Mouse (Mus musculus) embryonic facial prominence, embryonic 11.5 days (tissue): ENCODE results near the gene Prps1. TPM values are rescaled to one million over a fixed set of nuclear protein-coding genes. Genes with fewer than 3 reads are reported as not detected.
"Not testable (repeated sequence)": the region's sequence is repeated elsewhere in the genome, so short reads cannot be mapped to it uniquely, and the experiment has no call there.

Source experiments
- ATAC-seq: fragments of 200-750 bp; cut with Nextera tagmentation; replicated peaks from 2 replicates; pipeline ENCODE4 v1.8.0; 2017; ENCODE audit warnings: low read depth; ENCODE audit not compliant: insufficient number of reproducible peaks, low FRiP score, low TSS enrichment
- DNase-seq: peaks from one replicate; pipeline ENCODE4 v3.0.0-alpha.2; 2015; ENCODE audit warnings: low spot score
- H3K27ac ChIP-seq: fragments of 300-500 bp; sonication (generic); replicated peaks from 2 replicates; pipeline ENCODE4 v1.5.1; 2014; ENCODE audit warnings: mild to moderate bottlenecking, low read depth, low read length, control low read depth
- H3K27me3 ChIP-seq: fragments of 300-500 bp; sonication (generic); 2 replicates; pipeline ENCODE4 v1.6.1; 2014; ENCODE audit warnings: mild to moderate bottlenecking, low read length, moderate library complexity, mixed read lengths; ENCODE audit not compliant: control insufficient read depth, insufficient read depth
- H3K36me3 ChIP-seq: fragments of 300-500 bp; sonication (generic); replicated peaks from 2 replicates; pipeline ENCODE4 v1.6.1; 2014; ENCODE audit warnings: low read depth, mild to moderate bottlenecking, low read length, moderate library complexity, mixed read lengths; ENCODE audit not compliant: control insufficient read depth, insufficient read depth
- H3K4me1 ChIP-seq: fragments of 300-500 bp; sonication (generic); 2 replicates; pipeline ENCODE4 v1.6.1; 2014; ENCODE audit warnings: low read length, mixed read lengths; ENCODE audit not compliant: control insufficient read depth, insufficient read depth
- H3K4me2 ChIP-seq: fragments of 300-500 bp; sonication (generic); 2 replicates; pipeline ENCODE4 v1.6.1; 2014; ENCODE audit warnings: low read depth, mild to moderate bottlenecking, control low read depth, low read length, moderate library complexity
- H3K4me3 ChIP-seq: fragments of 300-500 bp; sonication (generic); 2 replicates; pipeline ENCODE4 v1.5.1; 2014; ENCODE audit warnings: low read depth, low read length, control low read depth
- H3K9ac ChIP-seq: fragments of 300-500 bp; sonication (generic); replicated peaks from 2 replicates; pipeline ENCODE4 v1.6.1; 2014; ENCODE audit warnings: mild to moderate bottlenecking, control low read depth, low read length
- H3K9me3 ChIP-seq: fragments of 300-500 bp; sonication (generic); replicated peaks from 2 replicates; pipeline ENCODE4 v1.6.1; 2016; ENCODE audit warnings: mild to moderate bottlenecking, low read length, inconsistent platforms, mixed read lengths; ENCODE audit not compliant: control insufficient read depth
- WGBS: fragments of 180-500 bp; shearing (Covaris S2); extraction: QIAGEN DNeasy Blood & Tissue Kit; methylation state at CpG from one replicate; pipeline ENCODE4 v1.1.7; 2014; 5-methylcytosine and 5-hydroxymethylcytosine counted together
- polyA plus RNA-seq: library from polyadenylated mRNA; unstranded; fragments of >200 nt; fragmentation: Nextera tagmentation; extraction: Ambion mirVana; gene quantifications from 2 replicates; pipeline ENCODE4 v1.2.1, GENCODE M21; 2014

Gene Prps1
- polyA plus RNA-seq, 1 experiment from 2014 or later, result 88.4 TPM

- H3K36me3 ChIP-seq, result no peaks in the 10 kb centered on the region
These were observed 47.5 kb downstream of the Prps1 start for GRCm38 (mm10) chrX:140503905-140504304.

GRCm38 (mm10) chrX:140505497-140506238 is 49.3 kb downstream of the Prps1 start:
- H3K27ac ChIP-seq, result no peak overlapping the region
- H3K27me3 ChIP-seq, result no peaks in the 10 kb centered on the region
- H3K9ac ChIP-seq, result no peak overlapping the region
- WGBS, result 56% methylated on average over 15 of the region's 15 CpGs
- H3K9me3 ChIP-seq, result no peaks in the 10 kb centered on the region
- no peak overlapping the region for H3K4me2 ChIP-seq
- no peak overlapping the region for H3K4me3 ChIP-seq
- ATAC-seq, result no peak
- no peaks in the 10 kb centered on the region for H3K36me3 ChIP-seq
- no peak for DNase-seq
- H3K4me1 ChIP-seq, result no peaks in the 10 kb centered on the region

More at GRCm38 (mm10) chrX:140503905-140504304, 47.5 kb downstream of the Prps1 start:
- no peak overlapping the region for H3K4me2 ChIP-seq
- peak; percentile 80 for DNase-seq
- H3K4me1 ChIP-seq, result no peaks in the 10 kb centered on the region
- no peaks in the 10 kb centered on the region for H3K9me3 ChIP-seq
- no peak overlapping the region for H3K27ac ChIP-seq
- H3K9ac ChIP-seq, result no peak overlapping the region
- WGBS, result 19% methylated on average over 7 of the region's 7 CpGs
- ATAC-seq, result no peak; the same call in 1 of the 2 replicates
- no peak overlapping the region for H3K4me3 ChIP-seq
- H3K27me3 ChIP-seq, result no peaks in the 10 kb centered on the region

- H3K9ac ChIP-seq, result no peak overlapping the region
- no peak overlapping the region for H3K4me2 ChIP-seq
- ATAC-seq (no peak), DNase-seq (no peak)
- H3K27me3 ChIP-seq, result peaks cover 7% of the 10 kb centered on the region; the same call in 1 of the 2 replicates
- H3K4me3 ChIP-seq, result no peak overlapping the region
- H3K36me3 ChIP-seq, result no peaks in the 10 kb centered on the region
- H3K4me1 ChIP-seq, result no peaks in the 10 kb centered on the region
- no peak overlapping the region for H3K27ac ChIP-seq
- H3K9me3 ChIP-seq, result no peaks in the 10 kb centered on the region
- 84% methylated on average over 6 of the region's 6 CpGs for WGBS
These were observed 50.2 kb downstream of the Prps1 start for GRCm38 (mm10) chrX:140506436-140507180.

DNA sequence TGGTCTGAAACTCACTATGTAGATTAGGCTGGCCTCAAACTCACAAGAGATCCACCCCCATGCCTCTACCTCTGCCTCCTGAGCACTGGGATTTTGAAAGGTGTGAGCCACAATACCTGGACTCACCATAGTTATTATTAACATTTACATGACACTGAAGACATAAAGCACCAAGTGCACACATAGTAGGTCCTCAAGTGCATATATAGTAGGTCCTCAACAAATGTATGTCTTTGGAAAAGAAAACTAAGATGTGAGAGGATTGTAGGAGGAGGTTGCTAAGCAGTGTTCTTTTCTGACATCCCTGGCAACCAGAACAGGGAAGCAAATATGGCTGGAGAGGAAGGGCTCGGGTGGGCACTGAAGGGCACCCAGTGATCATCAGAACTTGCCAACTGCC is 51.0 kb downstream of the Prps1 start:
- DNase-seq (no peak), ATAC-seq (no peak)
- no peaks in the 10 kb centered on the region for H3K4me1 ChIP-seq
- H3K27me3 ChIP-seq, result peaks cover 7% of the 10 kb centered on the region; the same call in 1 of the 2 replicates
- 75% methylated on average over 1 of the region's 1 CpGs for WGBS
- H3K4me2 ChIP-seq, result no peak overlapping the region
- no peaks in the 10 kb centered on the region for H3K36me3 ChIP-seq
- H3K27ac ChIP-seq, result no peak overlapping the region
- no peak overlapping the region for H3K9ac ChIP-seq
- no peaks in the 10 kb centered on the region for H3K9me3 ChIP-seq
- H3K4me3 ChIP-seq, result no peak overlapping the region

DNA sequence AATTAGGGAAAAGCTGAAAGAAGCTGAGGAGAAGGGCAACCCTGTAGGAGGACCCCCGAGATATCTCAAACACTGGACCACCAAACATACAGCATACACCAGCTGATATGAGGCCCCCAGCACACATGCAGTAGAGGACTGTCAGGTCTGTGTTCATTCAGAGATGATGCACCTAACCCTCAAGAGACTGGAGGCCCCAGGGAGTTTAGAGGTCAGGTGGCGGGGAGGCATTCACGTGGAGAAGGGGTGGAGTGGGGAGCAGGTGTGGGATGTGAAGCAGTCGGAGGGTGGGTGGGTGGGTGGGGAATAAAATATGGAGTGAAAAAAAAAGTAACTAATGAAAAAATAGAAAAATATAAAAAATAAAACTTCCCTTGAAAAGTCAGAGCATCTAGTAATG is 52.4 kb downstream of the Prps1 start:
- not testable (repeated sequence) for H3K4me3 ChIP-seq, ATAC-seq, H3K9ac ChIP-seq, H3K27ac ChIP-seq, H3K4me1 ChIP-seq, H3K27me3 ChIP-seq, DNase-seq, H3K9me3 ChIP-seq, H3K36me3 ChIP-seq, H3K4me2 ChIP-seq
- 81% methylated on average over 4 of the region's 4 CpGs for WGBS

- WGBS, result 53% methylated on average over 6 of the region's 6 CpGs
- ATAC-seq, result no peak
- Histone ChIP-seq H3K27me3 (peaks cover 7% of the 10 kb centered on the region; the same call in 1 of the 2 replicates), H3K9ac (no peak overlapping the region), H3K27ac (no peak overlapping the region), H3K36me3 (no peaks in the 10 kb centered on the region), H3K9me3 (no peaks in the 10 kb centered on the region), H3K4me1 (no peaks in the 10 kb centered on the region), H3K4me3 (no peak overlapping the region), H3K4me2 (no peak overlapping the region)
- DNase-seq, result no peak
These were observed 53.4 kb downstream of the Prps1 start for GRCm38 (mm10) chrX:140509817-140510216.

- H3K4me3 ChIP-seq, result no peak overlapping the region
- no peaks in the 10 kb centered on the region for H3K36me3 ChIP-seq
- H3K4me2 ChIP-seq, result peak overlapping the region; percentile 19; the same call in 1 of the 2 replicates
- H3K27ac ChIP-seq, result no peak overlapping the region
- peak; percentile 18 for DNase-seq
- H3K9ac ChIP-seq, result peak overlapping the region; percentile 25; the same call in 1 of the 2 replicates
- H3K27me3 ChIP-seq, result peaks cover 7% of the 10 kb centered on the region; the same call in 1 of the 2 replicates
- no peak; the same call in 1 of the 2 replicates for ATAC-seq
- no peaks in the 10 kb centered on the region for H3K4me1 ChIP-seq
- 35% methylated on average over 24 of the region's 24 CpGs for WGBS
- H3K9me3 ChIP-seq, result no peaks in the 10 kb centered on the region
These were observed 54.5 kb downstream of the Prps1 start for GRCm38 (mm10) chrX:140510696-140511429.
